Mouse (Mus musculus) frontal cortex, postnatal 25 days (tissue): Measurements from ENCODE around the gene Hmgxb4.
A peak's percentile ranks its signal among the peaks of the same experiment; 100 is the strongest.

ENCODE experiments used
- DNase-seq, 2 experiments: peaks; one replicate each; pipeline ENCODE4 v3.0.0; 2022; ENCODE audit warnings: low spot score in 2 of 2

Gene Hmgxb4

DNA sequence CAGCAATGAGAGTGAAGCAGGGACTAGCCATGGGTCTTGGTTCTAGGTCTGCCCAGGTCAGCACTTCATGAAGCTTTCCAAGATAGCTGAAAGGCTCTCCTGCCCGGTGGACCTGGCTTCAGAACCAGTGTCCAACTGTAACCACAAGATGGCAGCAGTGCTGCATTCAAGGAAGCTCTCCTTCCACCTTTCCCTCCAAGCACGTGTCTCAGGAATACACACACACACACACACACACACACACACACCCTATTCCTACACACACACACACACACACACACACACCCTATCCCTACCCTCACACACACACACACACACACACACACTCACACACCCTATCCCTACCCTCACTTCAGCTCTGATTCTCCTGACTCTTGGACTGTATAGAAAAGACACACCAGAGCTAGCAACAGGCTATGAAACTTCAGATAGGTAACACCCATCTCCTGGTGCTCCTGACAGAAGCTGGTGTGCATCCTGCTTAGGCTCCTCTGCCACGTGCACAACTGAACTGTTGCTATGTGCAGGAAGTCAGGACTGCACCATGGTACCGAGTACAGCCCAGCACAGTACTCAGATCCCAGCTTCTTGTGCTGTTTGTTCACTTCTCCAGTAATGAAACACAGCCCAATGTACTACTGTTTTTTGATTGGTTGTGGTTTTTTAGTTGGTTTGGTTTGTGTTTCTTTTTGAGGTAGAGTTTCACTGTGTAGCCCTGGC lies 78.6 kb downstream of the Hmgxb4 start:
- DNase-seq = peak; percentile 75 to 77

DNA sequence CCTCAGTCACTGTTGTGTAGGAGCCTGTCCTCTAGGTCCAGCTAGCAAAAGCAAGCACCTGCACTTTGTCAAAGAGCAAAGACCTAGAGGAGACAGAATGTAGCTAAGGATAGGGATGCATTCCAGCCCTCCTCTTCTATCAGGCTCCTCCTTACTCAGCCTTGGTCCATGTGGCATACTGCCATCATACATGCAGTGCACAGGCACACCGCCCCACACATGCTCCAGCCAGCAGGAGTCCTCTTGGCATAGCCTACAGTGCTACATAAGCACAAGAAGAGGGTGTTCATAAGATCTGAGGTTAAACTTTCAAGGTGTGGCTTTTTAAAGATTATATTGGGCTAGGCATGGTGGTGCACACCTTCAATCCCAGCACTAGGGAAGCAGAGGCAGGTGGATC lies 81.7 kb downstream of the Hmgxb4 start:
- no peak for DNase-seq

DNA sequence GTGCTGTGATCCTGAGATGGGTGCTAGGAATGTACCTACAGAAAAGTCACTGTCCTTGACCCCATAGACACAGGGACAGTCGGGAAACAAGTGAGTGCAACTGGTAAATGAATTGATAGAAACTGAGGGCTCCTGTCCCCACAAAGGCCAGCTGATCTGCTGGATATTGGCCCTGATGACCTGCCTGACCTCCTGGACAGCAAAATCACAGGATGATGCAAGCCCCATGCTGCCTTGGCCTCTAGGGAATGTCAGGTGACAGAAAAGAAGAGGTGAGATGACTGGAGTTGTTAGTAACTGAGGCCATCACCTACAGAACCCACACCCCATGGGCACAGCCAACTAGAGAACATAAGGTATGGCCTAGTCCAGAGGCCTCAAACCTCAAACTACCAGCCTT lies 85.1 kb downstream of the Hmgxb4 start:
- DNase-seq = no peak

DNA sequence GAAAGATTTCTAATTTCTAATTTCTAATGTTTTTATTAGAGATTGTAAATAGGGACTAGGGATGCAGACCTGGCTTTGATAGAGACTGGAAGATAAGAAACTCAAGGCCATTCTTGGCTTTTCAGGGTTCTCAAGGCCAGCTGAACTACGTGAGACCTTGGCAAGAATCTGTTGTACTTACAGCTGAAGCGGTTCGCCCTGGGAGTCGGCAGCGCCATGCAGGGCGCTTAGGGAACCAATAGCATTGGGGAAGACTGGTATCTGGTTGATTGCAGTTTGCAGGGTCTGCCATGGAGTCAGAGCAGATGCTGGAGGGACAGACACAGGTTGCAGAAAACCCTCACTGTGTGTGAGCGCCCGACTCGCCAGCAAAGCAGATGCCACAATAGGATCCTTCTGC lies 85.7 kb downstream of the Hmgxb4 start:
- DNase-seq = no peak
